Mouse (Mus musculus): Measurements from ENCODE around the gene Gm525.
A peak's percentile ranks its signal among the peaks of the same experiment; 100 is the strongest.
"Not testable (repeated sequence)": the region's sequence is repeated elsewhere in the genome, so short reads cannot be mapped to it uniquely, and the experiment has no call there.

Gm525 gene

GRCm38 (mm10) chr11:89073541-89073940, at the start of gene Gm525:
Gene Gm525, plus strand, starts transcription at chr11:89073841.
- DNase-seq = no peak

DNA sequence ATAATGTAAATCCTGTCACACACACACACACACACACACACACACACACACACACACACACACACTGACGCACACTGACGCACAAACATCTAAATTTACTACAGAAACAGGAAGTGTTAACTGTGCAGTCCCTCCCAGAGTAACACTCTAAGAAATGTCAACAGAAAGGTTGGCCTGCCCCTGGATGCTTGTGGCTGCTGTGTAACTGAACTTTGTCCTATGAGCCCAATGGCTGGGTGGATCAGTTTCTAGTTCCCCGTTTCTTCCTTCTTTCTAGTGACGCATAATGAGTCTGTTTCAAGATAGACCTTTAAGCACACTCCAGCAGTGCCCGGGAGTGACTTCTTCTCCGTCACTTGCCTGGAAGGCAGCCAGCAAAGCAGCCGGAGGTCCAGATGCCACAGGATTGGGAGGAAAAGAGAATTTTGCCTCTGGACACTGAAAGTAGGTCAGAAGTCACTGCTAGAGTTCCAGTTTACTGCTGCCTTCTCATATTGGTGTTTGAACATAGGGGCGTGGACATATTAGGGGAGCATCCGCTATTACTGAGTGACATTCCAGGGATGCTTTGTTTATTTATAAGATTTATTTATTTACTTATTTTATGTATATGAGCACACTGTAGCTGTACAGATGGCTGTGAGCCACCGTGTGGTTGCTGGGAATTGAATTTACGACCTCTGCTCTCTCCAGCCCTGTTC, 49.3 kb upstream of the Gm525 start:
- peak; percentile 91 for DNase-seq

- no peak for DNase-seq
These were observed 48.0 kb upstream of the Gm525 start for GRCm38 (mm10) chr11:89025603-89026002.

DNA sequence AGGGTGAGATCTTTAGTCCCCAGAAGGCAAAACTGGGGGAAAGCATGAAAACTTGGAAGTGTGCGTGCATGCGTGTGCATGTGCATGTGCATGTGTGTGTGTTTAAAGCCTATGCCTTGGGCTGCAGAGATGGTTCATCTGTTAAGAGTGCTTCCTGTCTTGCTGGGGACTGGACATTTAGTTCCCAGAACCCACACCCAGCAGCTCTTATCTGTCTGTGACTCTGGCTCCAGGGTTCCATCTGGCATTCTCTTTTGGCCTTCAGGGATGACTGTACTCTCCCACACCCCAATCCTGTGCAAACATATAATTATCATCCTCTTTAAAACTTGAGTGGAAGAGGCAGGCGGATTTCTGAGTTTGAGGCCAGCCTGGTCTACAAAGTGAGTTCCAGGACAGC, 47.5 kb upstream of the Gm525 start:
- no peak for DNase-seq

- DNase-seq = peak; percentile 84
These were observed 45.7 kb upstream of the Gm525 start for GRCm38 (mm10) chr11:89027955-89028361.

- DNase-seq = peak; percentile 78
These were observed 44.7 kb upstream of the Gm525 start for GRCm38 (mm10) chr11:89028871-89029405.

- DNase-seq = no peak
These were observed 43.1 kb upstream of the Gm525 start for GRCm38 (mm10) chr11:89030552-89030951.

- no peak for DNase-seq
These were observed 42.5 kb upstream of the Gm525 start for GRCm38 (mm10) chr11:89031189-89031588.

DNA sequence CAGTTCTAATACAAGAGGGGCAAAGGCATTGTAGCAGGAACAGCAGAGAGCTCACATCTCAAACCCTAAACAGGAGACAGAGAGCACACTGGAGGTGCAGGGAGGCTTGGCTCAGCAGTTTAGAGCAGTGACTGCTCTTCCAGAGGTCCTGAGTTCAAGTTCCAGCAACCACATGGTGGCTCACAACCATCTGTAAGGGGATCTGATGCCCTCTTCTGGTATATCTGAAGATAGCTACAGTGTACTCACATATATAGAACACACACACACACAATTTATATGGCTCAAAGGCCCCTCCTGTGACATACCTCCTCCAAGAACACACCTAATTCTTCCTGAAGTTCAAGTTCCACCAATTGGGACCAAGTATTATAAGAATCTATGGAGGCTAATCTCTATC, 39.0 kb upstream of the Gm525 start:
- DNase-seq = peak; percentile 24

DNA sequence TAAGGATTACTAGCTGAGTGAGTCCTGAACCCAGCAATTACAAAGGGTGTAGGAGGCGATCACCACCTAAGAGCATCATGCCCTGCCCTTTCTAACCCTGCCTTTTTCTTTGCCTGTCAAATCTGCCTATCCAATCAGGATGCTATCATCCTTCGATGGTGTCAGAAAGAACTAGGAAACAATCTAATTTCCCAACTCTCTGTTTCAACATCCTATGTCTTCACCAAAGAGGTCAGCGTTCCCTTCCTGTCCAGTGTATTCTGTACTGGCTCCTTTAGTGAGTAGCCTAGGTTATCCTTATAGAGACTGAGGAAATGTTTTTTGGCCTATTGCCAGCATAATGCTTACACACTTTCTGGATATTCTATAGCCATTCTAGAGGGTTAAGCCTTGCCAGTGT, 38.1 kb upstream of the Gm525 start:
- DNase-seq = peak; percentile 35

- no peak for DNase-seq
These were observed 35.1 kb upstream of the Gm525 start for GRCm38 (mm10) chr11:89038496-89038895.

DNA sequence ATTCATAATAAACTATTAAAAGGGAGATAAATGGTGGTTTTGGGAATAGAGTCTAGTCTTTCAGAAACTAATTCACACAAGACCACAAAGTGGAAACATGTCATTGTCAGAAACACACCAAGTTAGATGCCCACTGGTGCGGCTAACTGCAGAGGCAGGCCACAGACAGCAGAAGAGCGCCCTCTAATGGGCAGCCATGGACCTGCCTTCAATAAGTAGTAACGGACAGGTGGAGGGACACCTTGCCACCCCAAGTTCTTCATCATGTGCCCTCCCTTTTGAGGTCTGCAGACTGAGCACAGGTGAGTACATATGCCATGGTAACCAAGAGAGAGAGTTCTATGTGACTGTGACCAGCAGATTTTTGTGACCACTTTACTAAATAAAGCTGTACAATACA, 34.3 kb upstream of the Gm525 start:
- DNase-seq = peak; percentile 88

DNA sequence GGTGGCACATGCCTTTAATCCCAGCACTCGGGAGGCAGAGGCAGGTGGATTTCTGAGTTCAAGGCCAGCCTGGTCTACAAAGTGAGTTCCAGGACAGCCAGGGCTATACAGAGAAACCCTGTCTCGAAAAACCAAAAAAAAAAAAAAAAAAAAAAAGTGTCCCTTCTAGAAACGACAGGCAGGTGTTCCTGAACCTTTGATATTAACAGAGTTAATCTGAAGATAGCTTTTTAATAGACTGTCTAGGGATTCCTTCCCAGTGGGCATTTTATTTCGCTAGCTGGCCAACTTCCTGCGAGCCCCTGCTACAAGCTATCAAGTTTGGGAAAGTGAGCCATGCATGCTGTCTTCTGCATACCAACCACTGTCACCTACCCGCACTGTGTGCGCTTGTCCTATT, 32.6 kb upstream of the Gm525 start:
- DNase-seq = not testable (repeated sequence)

- no peak for DNase-seq
These were observed 30.6 kb upstream of the Gm525 start for GRCm38 (mm10) chr11:89043046-89043445.

DNA sequence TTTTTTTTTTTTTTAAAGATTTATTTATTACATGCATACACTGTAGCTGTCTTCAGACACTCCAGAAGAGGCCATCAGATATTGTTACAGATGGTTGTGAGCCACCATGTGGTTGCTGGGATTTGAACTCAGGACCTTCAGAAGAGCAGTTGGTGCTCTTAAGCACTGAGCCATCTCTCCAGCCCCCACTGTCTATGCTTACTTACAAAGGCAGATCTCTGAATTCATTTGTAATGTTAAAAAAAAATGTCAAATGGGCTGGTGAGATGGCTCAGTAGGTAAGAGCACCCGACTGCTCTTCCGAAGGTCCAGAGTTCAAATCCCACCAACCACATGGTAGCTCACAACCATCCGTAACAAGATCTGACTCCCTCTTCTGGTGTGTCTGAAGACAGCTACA, 28.1 kb upstream of the Gm525 start:
- not testable (repeated sequence) for DNase-seq

DNA sequence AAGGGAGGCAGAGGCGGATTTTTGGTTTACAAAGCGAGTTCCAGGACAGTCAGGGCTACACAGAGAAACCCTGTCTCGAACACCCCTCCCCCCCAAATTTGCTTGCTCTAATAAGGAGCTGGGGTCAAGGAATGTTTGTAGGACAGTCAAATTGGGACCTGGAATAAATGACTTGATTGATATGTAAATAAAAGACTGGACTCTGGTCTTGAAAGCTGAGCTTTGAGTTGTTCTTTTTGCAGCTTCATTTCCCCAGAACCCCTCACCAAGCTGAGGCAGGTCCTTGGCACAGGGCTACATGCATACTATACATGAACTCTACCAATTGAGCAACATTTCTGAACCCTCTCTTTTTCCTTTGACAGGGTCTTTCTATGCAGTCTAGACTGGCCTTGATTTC, 27.6 kb upstream of the Gm525 start:
- no peak for DNase-seq

DNA sequence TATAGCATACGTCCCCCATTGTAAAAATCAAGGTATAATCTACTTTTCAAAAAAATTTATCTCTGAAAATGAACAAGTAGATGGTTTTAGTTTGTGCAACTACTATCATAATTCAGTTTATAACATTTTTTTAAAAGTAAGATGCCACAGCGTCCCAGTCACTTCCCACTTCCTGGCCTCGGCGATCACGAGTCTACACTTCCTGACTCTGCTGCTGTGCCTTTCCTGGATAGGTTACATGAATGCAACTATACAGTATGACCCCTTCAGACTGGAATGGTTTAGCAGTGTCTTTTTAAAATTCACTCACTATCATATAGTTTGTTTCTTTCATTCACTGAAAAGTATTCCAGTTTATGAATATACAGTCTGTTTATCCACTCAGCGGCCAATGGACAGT, 21.9 kb upstream of the Gm525 start:
- peak; percentile 10 for DNase-seq

GRCm38 (mm10) chr11:89055931-89056690, 17.5 kb upstream of the Gm525 start:
- no peak for DNase-seq

GRCm38 (mm10) chr11:89058515-89059270, 14.9 kb upstream of the Gm525 start:
- DNase-seq = peak; percentile 44

DNA sequence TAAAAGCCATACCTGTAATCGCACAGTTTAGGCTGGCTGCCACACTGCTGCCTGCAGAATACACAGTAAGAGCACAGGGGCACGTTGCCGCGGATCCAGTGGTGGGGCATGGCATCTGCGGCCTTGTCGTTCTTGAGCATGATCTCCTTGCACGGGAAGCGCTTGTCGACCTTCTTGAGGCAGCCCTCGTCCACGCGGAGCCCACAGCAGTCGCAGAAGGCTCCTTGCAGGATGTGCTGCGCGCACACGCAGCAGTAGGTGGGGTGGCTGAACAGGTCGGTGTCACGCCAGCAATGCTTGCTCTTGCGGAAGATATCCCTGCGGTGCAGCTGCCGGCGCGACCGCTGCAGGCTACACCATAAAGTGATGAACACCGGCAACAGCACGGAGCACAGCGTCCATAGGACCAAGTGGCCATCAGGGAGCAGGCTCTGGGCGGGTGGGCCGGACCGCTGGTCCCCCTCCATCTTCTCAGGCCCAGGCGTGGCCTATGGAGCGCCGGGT, 13.7 kb upstream of the Gm525 start:
- DNase-seq = peak; percentile 25

GRCm38 (mm10) chr11:89060423-89061089, 13.1 kb upstream of the Gm525 start:
- DNase-seq = peak; percentile 95

DNA sequence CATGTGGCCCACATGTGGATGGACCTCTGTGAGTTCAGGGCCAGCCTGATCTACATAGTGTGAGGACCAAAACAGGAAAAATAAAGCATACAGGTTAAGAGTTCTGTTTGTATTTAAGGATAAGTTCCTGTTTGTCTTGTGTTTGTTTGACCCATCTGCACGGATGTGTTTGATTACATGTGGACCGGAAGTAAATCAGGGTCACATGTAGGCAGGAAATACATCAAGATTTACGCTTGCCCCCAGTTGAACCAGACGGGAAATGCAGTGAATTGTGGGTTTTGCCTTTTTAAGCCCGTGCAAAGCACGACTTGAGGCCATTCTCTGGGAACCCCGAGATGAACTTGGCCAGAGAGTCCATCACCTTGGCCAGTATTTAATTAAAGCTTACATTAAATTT, 12.3 kb upstream of the Gm525 start:
- peak; percentile 26 for DNase-seq

GRCm38 (mm10) chr11:89064312-89064711, 9.3 kb upstream of the Gm525 start:
- no peak for DNase-seq
